Mouse (Mus musculus) heart, embryonic 14.5 days (tissue): ENCODE measurements around the gene H2al2b. TPM values are rescaled to one million over a fixed set of nuclear protein-coding genes. Genes with fewer than 3 reads are reported as not detected.
"Not testable (repeated sequence)": the region's sequence is repeated elsewhere in the genome, so short reads cannot be mapped to it uniquely, and the experiment has no call there.

Experiments used
- ATAC-seq: fragments of 200-750 bp; cut with Nextera tagmentation; 2 replicates; pipeline ENCODE4 v1.8.0; 2017; ENCODE audit warnings: low read depth, moderate TSS enrichment; ENCODE audit not compliant: insufficient number of reproducible peaks, insufficient read depth, low FRiP score
- H3K27ac ChIP-seq, 2 experiments: fragments of 200-500 bp in 1 of 2; fragments of 300-500 bp in 1 of 2; sonication (generic) in 1 of 2; replicated peaks in 1 of 2; 2 replicates each; pipeline ENCODE4 v1.5.1; 2012 to 2014; ENCODE audit warnings: low read depth in 2 of 2, low read length in 2 of 2, control low read depth in 1 of 2, mild to moderate bottlenecking in 1 of 2, mixed read lengths in 1 of 2; ENCODE audit not compliant: control insufficient read depth in 1 of 2, insufficient read depth in 1 of 2
- H3K27me3 ChIP-seq: fragments of 300-500 bp; sonication (generic); 2 replicates; pipeline ENCODE4 v1.6.1; 2014; ENCODE audit warnings: mild to moderate bottlenecking, low read length, control low read depth; ENCODE audit not compliant: control insufficient read depth, insufficient read depth
- H3K36me3 ChIP-seq: fragments of 300-500 bp; sonication (generic); 2 replicates; pipeline ENCODE4 v1.6.1; 2014; ENCODE audit warnings: mild to moderate bottlenecking, control low read depth, low read length, mixed read lengths; ENCODE audit not compliant: control insufficient read depth, insufficient read depth
- H3K4me1 ChIP-seq, 2 experiments: fragments of 200-500 bp in 1 of 2; fragments of 300-500 bp in 1 of 2; sonication (generic) in 1 of 2; 2 replicates each; pipeline ENCODE4 v1.6.1; 2012 to 2014; ENCODE audit warnings: low read length in 2 of 2, control low read depth in 1 of 2, mixed read lengths in 1 of 2; ENCODE audit not compliant: control insufficient read depth in 2 of 2, insufficient read depth in 2 of 2
- H3K4me2 ChIP-seq: fragments of 300-500 bp; sonication (generic); 2 replicates; pipeline ENCODE4 v1.6.1; 2014; ENCODE audit warnings: mild to moderate bottlenecking, low read length
- H3K4me3 ChIP-seq, 2 experiments: fragments of 200-500 bp in 1 of 2; fragments of 300-500 bp in 1 of 2; sonication (generic) in 1 of 2; 2 replicates each; pipeline ENCODE4 v1.5.1; 2012 to 2014; ENCODE audit warnings: low read length in 2 of 2, mild to moderate bottlenecking in 2 of 2, control low read depth in 1 of 2, low read depth in 1 of 2, moderate library complexity in 1 of 2; ENCODE audit not compliant: control insufficient read depth in 1 of 2, insufficient read depth in 1 of 2
- H3K9ac ChIP-seq: fragments of 300-500 bp; sonication (generic); 2 replicates; pipeline ENCODE4 v1.6.1; 2014; ENCODE audit warnings: mild to moderate bottlenecking, low read length
- H3K9me3 ChIP-seq: fragments of 300-500 bp; sonication (generic); 2 replicates; pipeline ENCODE4 v1.6.1; 2016; ENCODE audit warnings: low read length, control low read depth; ENCODE audit not compliant: control insufficient read depth
- WGBS: fragments of 180-500 bp; shearing (Covaris S2); extraction: QIAGEN DNeasy Blood & Tissue Kit; methylation state at CpG from one replicate; pipeline ENCODE4 v1.1.7; 2014; 5-methylcytosine and 5-hydroxymethylcytosine counted together
- polyA plus RNA-seq: library from polyadenylated mRNA; unstranded; fragments of >200 nt; fragmentation: Nextera tagmentation; extraction: Ambion mirVana; gene quantifications from 2 replicates; pipeline ENCODE4 v1.2.1, GENCODE M21; 2014

The H2al2b gene
- polyA plus RNA-seq, result not detected in 2 replicates

DNA sequence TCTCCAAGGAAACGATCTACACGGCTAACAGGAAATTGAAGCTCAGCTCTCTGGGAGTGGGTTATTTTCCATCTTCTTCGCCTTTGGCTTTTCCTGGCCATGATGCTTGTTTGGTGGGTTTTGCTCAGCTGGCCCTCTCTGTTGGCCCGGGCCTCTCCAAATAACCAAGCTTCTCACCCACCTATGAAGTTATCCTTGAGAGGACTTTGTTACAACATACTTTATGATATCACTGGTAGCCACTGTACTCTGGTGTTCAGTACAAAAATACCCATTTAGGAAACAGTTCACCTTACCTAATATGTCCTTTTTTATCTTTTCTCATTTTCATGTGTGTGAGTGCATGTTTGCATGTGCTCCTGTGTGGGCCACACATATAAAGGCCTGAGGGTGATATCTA lies at the start of gene H2al2b:
Gene H2al2b, minus strand, starts transcription at position 101 of the 400 bp plus-strand sequence.
- not testable (repeated sequence) for H3K4me3 ChIP-seq, H3K27me3 ChIP-seq, H3K4me2 ChIP-seq, H3K9ac ChIP-seq, H3K27ac ChIP-seq, H3K4me1 ChIP-seq, H3K36me3 ChIP-seq, H3K9me3 ChIP-seq, ATAC-seq
- no CpG with 5 or more reads among the region's 4 CpGs for WGBS

Other genes starting within 250 kb of the H2al2b start
- gene H2al2c, start 121.6 kb downstream of the H2al2b start, polyA plus RNA-seq, result not detected in 2 replicates
- not detected in 2 replicates for gene Sry, start 57.0 kb downstream of the H2al2b start, polyA plus RNA-seq
- not detected in 2 replicates for gene Gm4064, start 75.5 kb upstream of the H2al2b start, polyA plus RNA-seq
- not detected in 2 replicates for gene Rbmy, start 110.0 kb upstream of the H2al2b start, polyA plus RNA-seq
- gene Gm10256, start 110.0 kb upstream of the H2al2b start, polyA plus RNA-seq, result not detected in 2 replicates
- not detected in 2 replicates for gene Gm10352, start 180.3 kb upstream of the H2al2b start, polyA plus RNA-seq
- not detected in 2 replicates for gene Gm29289, start 211.9 kb upstream of the H2al2b start, polyA plus RNA-seq